Mouse (Mus musculus) gastrocnemius, postnatal 4 days (tissue): ENCODE data around the gene Ncapd2. TPM values are rescaled to one million over a fixed set of nuclear protein-coding genes. Genes with fewer than 3 reads are reported as not detected.

Experiments used
- DNase-seq, 2 experiments: peaks; one replicate each; pipeline ENCODE4 v3.0.0; 2021 to 2022; ENCODE audit warnings: low spot score in 2 of 2, mixed read lengths in 2 of 2
- total RNA-seq, 2 experiments: library from RNA; stranded (reverse); gene quantifications; 2 replicates each; pipeline ENCODE4 v1.2.3; 2021

Gene Ncapd2
- total RNA-seq, 2 experiments from 2014 or later = 66.1 to 68.8 TPM

DNA sequence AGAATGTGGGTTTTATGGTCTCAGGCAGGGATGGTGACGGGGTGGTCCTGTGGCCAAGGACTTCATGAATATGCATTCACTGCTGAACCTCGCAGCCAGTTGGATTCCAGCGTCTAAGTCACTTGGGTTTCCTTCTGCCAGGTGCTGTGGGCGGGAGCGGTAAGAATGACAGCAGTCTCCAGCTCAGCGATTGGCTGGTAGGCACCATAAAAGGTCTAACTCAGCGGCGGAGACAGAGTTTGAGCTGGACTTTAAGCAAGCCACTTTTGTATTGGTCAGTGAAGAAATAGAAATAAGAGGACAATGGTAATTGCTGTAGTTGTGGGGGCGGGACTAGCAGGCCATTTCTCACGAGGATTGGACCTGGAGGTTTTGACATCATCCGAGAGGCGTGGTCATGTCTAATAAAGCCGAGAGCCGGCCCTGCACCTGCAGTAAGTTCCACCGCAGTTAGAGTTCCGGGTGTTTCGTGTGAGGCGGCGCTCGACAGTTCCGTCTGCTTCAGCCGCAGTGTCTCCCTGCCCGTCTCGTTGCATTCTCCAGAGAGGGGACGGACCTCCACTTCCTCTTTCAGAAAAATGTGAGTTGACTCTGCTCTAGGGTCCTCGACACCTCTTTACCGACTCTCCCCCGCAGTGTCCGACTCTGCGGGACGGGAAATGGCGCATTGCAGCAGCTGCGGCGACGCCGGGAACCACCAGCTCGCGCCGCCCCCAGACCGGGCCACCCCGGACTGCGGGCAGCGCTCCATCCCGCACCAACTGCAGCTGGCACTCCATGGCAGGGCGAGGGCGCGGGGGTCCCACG is 23.9 kb upstream of the Ncapd2 start, which contains the start of gene Vamp1:
TSS of gene Vamp1 (plus strand) at position 404 of the 807 bp plus-strand sequence.
- peak; percentile 68 to 89 for DNase-seq

- DNase-seq = no peak
These were observed 22.2 kb upstream of the Ncapd2 start for GRCm38 (mm10) chr6:125213715-125214114.

- DNase-seq = no peak
These were observed 21.6 kb upstream of the Ncapd2 start for GRCm38 (mm10) chr6:125213129-125213528.

GRCm38 (mm10) chr6:125212621-125213020 is 21.1 kb upstream of the Ncapd2 start:
- DNase-seq = no peak

DNA sequence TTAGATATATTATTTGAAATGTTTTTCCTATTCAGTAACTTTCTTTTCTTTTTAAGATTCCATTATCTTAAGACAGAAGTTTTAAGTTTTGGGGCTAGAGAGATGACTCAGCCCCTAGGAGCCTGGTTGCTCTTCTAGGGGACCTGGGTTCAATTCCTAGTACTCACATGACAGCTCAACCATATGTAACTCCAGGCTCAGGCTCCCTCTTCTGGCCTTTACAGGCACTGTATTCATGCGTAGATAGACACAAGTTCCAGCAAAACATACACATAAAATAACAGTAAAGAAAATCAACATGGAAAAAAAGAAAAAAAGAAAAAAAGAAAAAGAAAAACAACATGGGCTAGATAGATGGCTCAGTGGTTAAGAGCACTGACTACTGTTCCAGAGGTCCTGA is 18.9 kb upstream of the Ncapd2 start:
- no peak for DNase-seq

DNA sequence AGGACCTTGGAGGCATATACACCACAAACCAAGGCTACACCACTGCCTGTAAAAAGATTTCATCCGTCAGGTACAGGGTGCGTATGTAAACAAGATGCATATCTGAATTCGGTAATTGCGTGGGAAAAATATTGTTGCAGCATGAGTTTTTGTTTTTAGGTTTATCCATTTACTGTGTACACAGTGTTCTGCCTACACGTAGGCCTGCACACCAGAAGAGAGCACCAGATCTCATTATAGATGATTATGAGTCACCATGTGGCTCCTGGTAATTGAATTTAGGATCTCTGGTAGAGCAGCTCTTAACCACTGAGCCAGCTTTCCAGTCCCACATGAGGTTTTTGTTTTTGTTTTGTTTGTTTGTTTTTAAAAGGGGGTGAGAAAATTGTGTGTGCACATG is 5.7 kb upstream of the Ncapd2 start:
- no peak for DNase-seq

DNA sequence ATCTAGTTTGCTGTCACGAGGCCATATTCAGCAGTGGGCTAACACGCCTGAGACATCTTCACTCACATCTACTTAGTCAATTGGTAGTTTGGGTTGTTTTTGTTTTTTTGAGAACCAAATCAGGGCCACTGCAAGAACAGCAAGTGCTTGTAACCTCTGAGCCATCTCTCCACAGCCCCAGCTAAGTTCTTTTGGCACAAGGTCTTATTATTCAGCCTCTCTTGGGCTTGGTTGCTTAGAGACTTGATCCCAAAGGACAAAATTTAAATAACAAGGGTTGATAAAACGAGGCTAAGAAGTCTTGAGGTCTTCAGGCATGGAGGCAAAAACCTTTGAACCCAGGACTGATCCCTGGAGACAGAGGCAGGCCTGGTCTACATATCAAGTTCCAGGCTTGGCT is 4.8 kb upstream of the Ncapd2 start:
- no peak for DNase-seq

GRCm38 (mm10) chr6:125195541-125196075 is 4.1 kb upstream of the Ncapd2 start:
- DNase-seq = no peak

- DNase-seq = no peak
These were observed 1.9 kb upstream of the Ncapd2 start for GRCm38 (mm10) chr6:125193390-125193789.

DNA sequence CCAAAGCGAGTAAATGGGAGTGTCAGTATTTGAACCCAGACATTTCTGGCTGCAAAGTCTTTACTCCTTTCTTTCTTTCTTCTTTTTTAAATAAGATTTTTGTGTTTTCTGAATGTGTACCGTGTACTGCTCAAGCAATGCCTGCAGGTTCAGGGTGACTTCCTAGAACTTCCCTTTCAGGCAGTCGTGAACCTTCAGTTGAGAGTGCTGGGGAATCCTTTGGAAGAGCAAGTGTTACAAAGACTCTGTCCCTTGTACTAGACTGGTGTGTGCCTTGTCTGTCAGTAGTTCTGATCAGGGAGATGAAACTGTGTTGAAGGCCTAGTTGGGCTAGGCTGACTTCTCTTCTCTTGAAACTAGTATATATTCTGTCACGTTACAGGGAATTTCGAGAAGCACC is 1.3 kb upstream of the Ncapd2 start:
- DNase-seq = no peak

DNA sequence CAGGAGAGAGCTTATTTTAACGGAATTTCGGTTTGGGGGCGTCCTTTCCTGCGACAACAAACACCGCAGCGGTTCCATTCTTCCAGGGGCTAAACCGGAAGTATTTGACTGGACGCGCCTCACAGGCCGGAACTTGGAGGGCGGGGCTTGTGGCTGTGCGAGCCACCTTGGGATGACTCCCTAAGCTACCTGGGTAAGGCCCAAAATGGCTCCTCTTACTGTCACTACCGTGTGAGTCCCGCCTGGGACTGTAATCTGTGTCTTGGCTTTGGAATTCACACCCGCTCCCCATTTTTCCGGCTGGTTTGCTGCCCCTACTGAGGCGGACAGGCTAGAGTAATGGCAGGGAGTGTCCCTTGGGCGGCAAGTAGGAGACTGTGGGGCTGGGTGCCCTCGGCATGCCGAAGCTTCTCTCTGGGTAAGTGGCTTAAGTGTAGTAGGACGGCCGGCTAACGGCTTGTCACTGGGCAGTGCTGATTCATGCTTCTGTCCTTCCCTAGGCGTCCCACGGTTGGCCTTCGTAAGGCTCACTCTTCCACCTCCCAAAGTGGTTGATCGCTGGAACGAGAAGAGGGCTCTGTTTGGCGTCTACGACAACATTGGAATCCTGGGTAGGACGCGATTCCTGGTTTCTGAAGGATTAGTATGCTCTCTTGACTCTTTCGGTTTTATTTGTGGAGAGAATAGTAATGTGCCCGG is 664 bp upstream of the Ncapd2 start:
- peak; percentile 75 to 92 for DNase-seq

DNA sequence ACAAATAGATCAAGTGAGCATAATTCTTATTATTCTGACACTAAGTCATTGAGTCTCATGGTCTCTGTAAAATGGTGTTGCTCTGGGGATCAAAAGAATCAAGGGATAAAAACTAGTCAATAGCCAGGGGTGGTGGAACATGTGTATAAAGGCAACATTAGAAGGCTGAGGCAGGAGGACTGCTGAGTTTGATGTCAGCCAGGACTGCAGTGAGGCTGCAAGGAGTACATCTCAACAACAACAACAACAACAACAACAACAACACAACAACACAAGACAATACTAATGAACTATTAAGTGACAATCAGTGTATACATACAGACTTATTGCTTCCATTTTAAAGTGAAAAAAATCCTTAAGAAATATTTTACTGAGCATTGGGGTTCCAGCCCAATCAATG is 685 bp downstream of the Ncapd2 start:
- DNase-seq = no peak

DNA sequence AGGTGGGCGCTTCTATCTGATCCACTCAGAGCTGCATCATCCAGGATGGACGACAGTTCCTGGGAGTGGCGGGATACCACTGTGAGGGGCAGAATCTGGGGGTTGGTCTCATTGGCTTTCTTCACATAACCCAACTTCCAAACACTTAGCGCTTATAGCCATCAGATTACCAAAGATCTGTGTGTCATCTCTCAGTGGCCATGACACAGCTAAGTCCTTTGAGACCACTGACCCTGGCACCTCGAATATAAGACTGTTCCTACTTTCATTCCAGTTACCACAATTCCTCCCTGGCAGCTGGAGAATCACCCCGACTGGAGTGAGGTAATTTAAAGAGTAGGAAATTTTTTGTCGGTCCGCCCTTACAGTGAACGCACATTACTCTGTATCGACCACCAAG is 5.3 kb downstream of the Ncapd2 start:
- DNase-seq = no peak

DNA sequence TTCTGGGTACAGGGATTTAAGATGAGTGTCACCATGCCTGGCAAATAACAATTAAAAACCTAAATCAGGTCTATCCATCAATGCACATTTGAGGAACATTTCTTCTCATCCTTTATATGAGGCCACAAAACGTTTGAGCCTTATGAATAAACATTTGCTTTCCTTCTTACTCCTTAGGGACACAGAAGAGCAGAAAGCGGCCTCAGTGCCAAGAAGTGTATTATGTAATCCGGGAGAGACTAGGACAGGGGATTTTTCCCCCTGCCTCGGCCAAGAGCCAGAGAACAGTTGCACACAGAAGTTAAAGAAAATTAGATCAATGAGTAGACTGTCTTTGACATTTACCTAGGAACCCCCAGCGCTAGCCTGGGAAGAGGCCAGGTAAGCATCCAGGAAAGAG is 9.4 kb downstream of the Ncapd2 start:
- DNase-seq = no peak

DNA sequence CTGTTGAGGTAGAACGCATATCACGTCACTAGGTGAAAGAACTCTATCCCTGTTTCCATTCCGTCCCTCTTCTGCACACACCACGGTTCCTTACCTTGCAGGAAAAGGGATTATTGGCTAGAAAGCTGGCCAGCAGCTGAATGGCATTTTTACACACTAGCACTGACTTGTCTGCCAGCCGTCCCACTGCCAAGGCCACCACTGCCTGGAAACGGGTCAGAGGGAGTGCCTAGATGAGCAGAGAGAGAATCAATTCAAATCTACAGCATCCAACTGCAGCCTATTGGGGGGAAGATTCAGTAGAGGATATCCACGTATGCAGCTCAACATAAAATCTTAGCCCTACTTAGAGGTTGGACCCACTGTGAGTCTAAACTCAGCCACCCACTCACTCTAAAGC is 11.9 kb downstream of the Ncapd2 start:
- no peak for DNase-seq

DNA sequence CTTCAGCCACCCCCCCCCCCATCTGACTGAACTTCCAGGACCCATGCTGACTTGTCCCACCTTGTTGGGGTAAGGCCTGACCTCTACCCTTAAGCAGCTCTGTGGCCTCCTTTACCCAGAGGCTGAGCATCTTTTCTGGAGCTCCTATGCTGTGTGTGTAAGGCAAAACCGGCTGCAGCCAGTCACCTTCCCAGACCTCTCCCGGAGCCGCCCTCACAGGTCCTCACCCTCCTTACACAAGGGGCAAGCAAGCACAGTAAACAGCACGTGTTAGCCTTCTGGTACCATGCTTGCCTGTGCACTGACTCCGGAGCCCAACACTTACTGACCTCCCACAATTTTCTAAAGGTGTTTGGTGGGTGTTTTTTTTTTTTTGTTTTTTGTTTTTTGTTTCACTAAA is 16.0 kb downstream of the Ncapd2 start:
- DNase-seq = no peak

DNA sequence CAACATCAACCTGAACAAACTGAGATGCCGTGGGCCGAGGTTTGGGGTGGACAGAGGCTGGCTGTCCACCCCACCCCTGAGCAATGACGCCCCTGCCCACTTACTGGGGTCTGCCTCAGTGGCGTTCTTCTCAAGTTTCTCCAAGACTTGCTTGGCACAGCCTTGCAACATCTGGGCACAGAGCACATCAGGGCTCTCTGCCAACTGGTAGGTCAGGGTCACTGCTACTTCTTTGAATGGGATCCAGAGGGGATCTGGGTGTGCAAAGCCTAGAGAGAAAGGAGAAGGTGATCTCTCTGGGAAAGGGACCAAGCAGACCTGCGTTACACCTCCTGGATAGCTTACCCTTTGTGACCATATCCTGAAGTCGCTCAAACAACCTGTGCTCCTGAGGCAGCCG is 18.2 kb downstream of the Ncapd2 start:
- DNase-seq = no peak

DNA sequence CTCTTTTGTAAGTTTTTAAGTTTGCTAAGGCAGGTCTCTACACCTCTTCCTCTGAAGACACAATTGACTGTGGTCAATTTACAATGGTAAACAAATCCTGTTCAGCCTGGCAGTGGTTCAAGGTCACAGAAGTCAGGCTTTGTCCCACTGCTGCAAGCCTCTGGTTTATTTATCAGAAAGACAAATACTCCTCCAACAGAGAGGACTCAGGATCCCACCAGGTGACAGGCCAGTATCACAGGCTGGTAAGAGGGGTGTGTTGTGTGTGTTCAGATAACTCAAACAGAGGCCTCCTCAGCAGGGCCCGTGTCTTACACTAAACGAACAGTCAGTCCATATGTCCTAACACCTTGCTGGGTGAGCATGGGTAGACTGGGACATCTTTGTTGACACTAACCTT is 19.0 kb downstream of the Ncapd2 start:
- no peak for DNase-seq

DNA sequence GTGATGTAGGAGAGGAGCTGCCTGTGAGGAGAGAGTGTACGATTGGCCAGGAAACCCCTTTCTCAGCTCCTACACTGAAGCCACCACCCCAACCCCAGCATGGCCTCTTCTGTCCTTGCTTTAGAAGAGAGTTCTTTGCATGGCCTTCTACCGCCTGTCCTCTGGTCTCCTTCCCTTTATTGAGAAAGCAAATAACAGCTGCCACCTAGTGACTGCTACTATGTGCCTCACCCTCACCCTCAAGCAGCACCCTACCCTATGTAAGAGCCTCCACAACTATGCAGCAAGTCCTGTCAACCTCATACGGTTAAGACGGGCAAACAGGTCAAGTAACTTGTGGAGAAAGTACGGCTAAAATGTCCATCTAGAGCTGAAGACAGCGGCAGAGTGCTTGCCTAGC is 21.3 kb downstream of the Ncapd2 start:
- DNase-seq = no peak

DNA sequence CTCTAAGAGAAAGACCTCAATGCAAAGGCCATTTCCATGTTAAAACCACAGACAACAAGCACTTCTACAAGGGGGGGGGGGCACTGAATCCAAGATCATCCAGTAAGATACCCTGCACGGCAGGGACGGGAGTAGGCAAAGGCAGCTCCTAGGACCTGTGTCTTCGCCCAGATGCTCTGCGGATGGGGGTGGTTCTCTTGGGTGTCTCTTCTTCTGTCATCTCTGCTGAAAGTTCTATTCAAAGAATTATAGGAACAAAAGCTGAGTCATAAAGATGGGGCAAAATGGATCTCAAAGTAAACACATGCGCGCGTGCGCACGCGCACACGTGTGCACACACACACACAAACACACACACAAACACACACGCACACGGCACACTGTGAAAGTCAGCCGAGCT is 23.4 kb downstream of the Ncapd2 start:
- DNase-seq = no peak

- DNase-seq = peak in 1 of 2 experiments; percentile 62
These were observed 24.4 kb downstream of the Ncapd2 start for GRCm38 (mm10) chr6:125166861-125167650.
